Mouse (Mus musculus): Measurements from ENCODE around the gene Hist1h4a.
"Not testable (repeated sequence)": the region's sequence is repeated elsewhere in the genome, so short reads cannot be mapped to it uniquely, and the experiment has no call there.

Hist1h4a gene

GRCm38 (mm10) chr13:23760972-23761864 is at the start of gene Hist1h4a:
Hist1h4a (minus strand) TSS chr13:23761230.
- DNase-seq (ENCODE audit: low spot score), result peak; percentile 99

GRCm38 (mm10) chr13:23806422-23807052 is 45.5 kb upstream of the Hist1h4a start, which contains the start of gene Slc17a2:
Slc17a2 (plus strand) TSS chr13:23806993.
- DNase-seq (ENCODE audit: low spot score), result no peak

- no peak for DNase-seq (ENCODE audit: low spot score)
These were observed 43.5 kb upstream of the Hist1h4a start for GRCm38 (mm10) chr13:23804532-23804931.

- no peak for DNase-seq (ENCODE audit: low spot score)
These were observed 38.4 kb upstream of the Hist1h4a start for GRCm38 (mm10) chr13:23799405-23799804.

GRCm38 (mm10) chr13:23792520-23792919 is 31.5 kb upstream of the Hist1h4a start:
- peak; percentile 51 for DNase-seq (ENCODE audit: low spot score)

- no peak for DNase-seq (ENCODE audit: low spot score)
These were observed 18.0 kb upstream of the Hist1h4a start for GRCm38 (mm10) chr13:23779025-23779424.

- DNase-seq (ENCODE audit: low spot score), result no peak
These were observed 17.3 kb upstream of the Hist1h4a start for GRCm38 (mm10) chr13:23778339-23778738.

GRCm38 (mm10) chr13:23772561-23773313 is 11.7 kb upstream of the Hist1h4a start:
- DNase-seq (ENCODE audit: low spot score), result peak; percentile 23

GRCm38 (mm10) chr13:23769613-23770012 is 8.6 kb upstream of the Hist1h4a start, which contains the start of gene Trim38:
Trim38 (plus strand) TSS chr13:23769913.
- not testable (repeated sequence) for DNase-seq (ENCODE audit: low spot score)

GRCm38 (mm10) chr13:23768834-23769397 is 7.9 kb upstream of the Hist1h4a start:
- no peak for DNase-seq (ENCODE audit: low spot score)

GRCm38 (mm10) chr13:23766772-23767171 is 5.7 kb upstream of the Hist1h4a start:
- no peak for DNase-seq (ENCODE audit: low spot score)

GRCm38 (mm10) chr13:23765172-23765513 is 4.1 kb upstream of the Hist1h4a start:
- no peak for DNase-seq (ENCODE audit: low spot score)

- DNase-seq (ENCODE audit: low spot score), result no peak
These were observed 3.5 kb upstream of the Hist1h4a start for GRCm38 (mm10) chr13:23764324-23765171.

- DNase-seq (ENCODE audit: low spot score), result peak; percentile 84
These were observed 2.7 kb upstream of the Hist1h4a start, which contains the start of gene Hist1h1a for GRCm38 (mm10) chr13:23763586-23764323. Hist1h1a (plus strand) TSS chr13:23763666.

- no peak for DNase-seq (ENCODE audit: low spot score)
These were observed 2.2 kb upstream of the Hist1h4a start for GRCm38 (mm10) chr13:23763242-23763585.

- DNase-seq (ENCODE audit: low spot score), result peak; percentile 53
These were observed 1.1 kb upstream of the Hist1h4a start, which contains the start of gene Hist1h3a for GRCm38 (mm10) chr13:23761871-23762821. Hist1h3a (minus strand) TSS chr13:23762386.

- DNase-seq (ENCODE audit: low spot score), result no peak
These were observed 624 bp downstream of the Hist1h4a start for GRCm38 (mm10) chr13:23760240-23760971.

- DNase-seq (ENCODE audit: low spot score), result no peak
These were observed 1.2 kb downstream of the Hist1h4a start for GRCm38 (mm10) chr13:23759916-23760239.

Measured in urinary bladder, postnatal 14 days (tissue).